Mouse (Mus musculus): ENCODE measurements around the gene Snrk. TPM values are rescaled to one million over a fixed set of nuclear protein-coding genes. Genes with fewer than 3 reads are reported as not detected.

Gene Snrk
- polyA plus RNA-seq, 1 experiment from 2014 or later, result 73.4 TPM

DNA sequence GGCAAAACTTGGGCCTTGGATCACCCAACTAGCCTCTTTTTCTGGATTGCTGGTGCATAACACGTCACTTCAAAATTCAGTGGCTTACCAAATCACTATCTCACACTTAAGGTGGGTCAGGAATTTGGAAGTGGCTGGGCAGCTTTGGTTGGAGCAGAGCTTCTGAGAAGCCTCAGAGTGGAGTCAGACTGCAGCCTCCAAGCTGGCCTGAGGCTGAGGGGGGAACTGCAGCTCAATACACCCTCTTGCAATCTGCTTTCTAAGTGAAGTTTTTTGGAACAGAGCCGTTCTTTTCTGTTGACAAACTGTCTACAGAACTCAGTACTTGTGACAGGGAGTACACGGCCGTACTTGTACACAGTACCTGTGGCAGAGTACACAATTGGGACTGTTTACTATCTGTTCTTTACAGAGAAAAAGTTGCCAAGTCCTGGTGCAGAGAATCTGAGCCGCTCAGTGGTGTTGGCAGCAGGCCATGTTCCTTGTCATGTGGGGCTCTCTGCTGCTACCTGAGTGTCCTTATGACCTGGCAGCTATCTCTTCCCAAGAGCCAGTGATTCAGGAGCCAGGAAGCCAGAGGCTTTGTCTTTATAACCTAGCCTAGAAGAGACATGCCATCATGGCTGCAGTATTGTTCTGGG, 78.1 kb downstream of the Snrk start:
- WGBS, result 54% methylated on average over 5 of the region's 5 CpGs

GRCm38 (mm10) chr9:122197021-122197420, 80.0 kb downstream of the Snrk start:
- WGBS, result 84% methylated on average over 5 of the region's 5 CpGs
- Histone ChIP-seq H3K4me3 (replicated peaks; ENCODE audit: low read length) (no peak overlapping the region), H3K4me2 (ENCODE audit: low read length) (no peak overlapping the region), H3K36me3 (ENCODE audit: control insufficient read depth, insufficient read depth) (no peaks in the 10 kb centered on the region), H3K27ac (ENCODE audit: low read length) (no peak overlapping the region), H3K9me3 (ENCODE audit: control insufficient read depth, low read length) (no peaks in the 10 kb centered on the region), H3K4me1 (replicated peaks; ENCODE audit: control insufficient read depth, insufficient read depth, low read length) (peaks cover 19% of the 10 kb centered on the region), H3K9ac (replicated peaks; ENCODE audit: low read depth, low read length) (no peak overlapping the region), H3K27me3 (replicated peaks; ENCODE audit: control insufficient read depth, insufficient read depth, low read length) (no peaks in the 10 kb centered on the region)
- ATAC-seq, result no peak

More for the DNA sequence above, 78.1 kb downstream of the Snrk start:
- Histone ChIP-seq H3K27ac (ENCODE audit: low read length) (no peak overlapping the region), H3K27me3 (replicated peaks; ENCODE audit: control insufficient read depth, insufficient read depth, low read length) (no peaks in the 10 kb centered on the region), H3K9ac (replicated peaks; ENCODE audit: low read depth, low read length) (no peak overlapping the region), H3K4me3 (replicated peaks; ENCODE audit: low read length) (no peak overlapping the region), H3K4me1 (replicated peaks; ENCODE audit: control insufficient read depth, insufficient read depth, low read length) (peaks cover 19% of the 10 kb centered on the region), H3K9me3 (ENCODE audit: control insufficient read depth, low read length) (no peaks in the 10 kb centered on the region), H3K36me3 (ENCODE audit: control insufficient read depth, insufficient read depth) (no peaks in the 10 kb centered on the region), H3K4me2 (ENCODE audit: low read length) (no peak overlapping the region)
- ATAC-seq, result no peak

GRCm38 (mm10) chr9:122198621-122199020, 81.6 kb downstream of the Snrk start:
- H3K27ac ChIP-seq (ENCODE audit: low read length), result no peak overlapping the region
- WGBS, result 96% methylated on average over 3 of the region's 3 CpGs
- H3K27me3 ChIP-seq (replicated peaks; ENCODE audit: control insufficient read depth, insufficient read depth, low read length), result no peaks in the 10 kb centered on the region
- no peak overlapping the region for H3K4me2 ChIP-seq (ENCODE audit: low read length)
- H3K4me1 ChIP-seq (replicated peaks; ENCODE audit: control insufficient read depth, insufficient read depth, low read length), result peaks cover 12% of the 10 kb centered on the region
- H3K4me3 ChIP-seq (replicated peaks; ENCODE audit: low read length), result no peak overlapping the region
- H3K36me3 ChIP-seq (ENCODE audit: control insufficient read depth, insufficient read depth), result no peaks in the 10 kb centered on the region
- H3K9ac ChIP-seq (replicated peaks; ENCODE audit: low read depth, low read length), result no peak overlapping the region
- H3K9me3 ChIP-seq (ENCODE audit: control insufficient read depth, low read length), result no peaks in the 10 kb centered on the region
- no peak for ATAC-seq

GRCm38 (mm10) chr9:122199253-122199652, 82.2 kb downstream of the Snrk start:
- H3K36me3 ChIP-seq (ENCODE audit: control insufficient read depth, insufficient read depth), result no peaks in the 10 kb centered on the region
- no peak overlapping the region for H3K27ac ChIP-seq (ENCODE audit: low read length)
- ATAC-seq, result no peak
- no peaks in the 10 kb centered on the region for H3K9me3 ChIP-seq (ENCODE audit: control insufficient read depth, low read length)
- H3K4me2 ChIP-seq (ENCODE audit: low read length), result no peak overlapping the region
- H3K27me3 ChIP-seq (replicated peaks; ENCODE audit: control insufficient read depth, insufficient read depth, low read length), result no peaks in the 10 kb centered on the region
- H3K9ac ChIP-seq (replicated peaks; ENCODE audit: low read depth, low read length), result no peak overlapping the region
- whole genome bisulfite sequencing, result 40% methylated on average over 6 of the region's 6 CpGs
- H3K4me1 ChIP-seq (replicated peaks; ENCODE audit: control insufficient read depth, insufficient read depth, low read length), result peaks cover 7% of the 10 kb centered on the region; the same call in 1 of the 2 replicates
- H3K4me3 ChIP-seq (replicated peaks; ENCODE audit: low read length), result no peak overlapping the region

- Histone ChIP-seq H3K4me3 (replicated peaks; ENCODE audit: low read length) (no peak overlapping the region), H3K36me3 (ENCODE audit: control insufficient read depth, insufficient read depth) (no peaks in the 10 kb centered on the region), H3K27ac (ENCODE audit: low read length) (no peak overlapping the region), H3K4me2 (ENCODE audit: low read length) (no peak overlapping the region), H3K9ac (replicated peaks; ENCODE audit: low read depth, low read length) (no peak overlapping the region), H3K4me1 (replicated peaks; ENCODE audit: control insufficient read depth, insufficient read depth, low read length) (peaks cover 6% of the 10 kb centered on the region), H3K9me3 (ENCODE audit: control insufficient read depth, low read length) (no peaks in the 10 kb centered on the region), H3K27me3 (replicated peaks; ENCODE audit: control insufficient read depth, insufficient read depth, low read length) (no peaks in the 10 kb centered on the region)
- 73% methylated on average over 7 of the region's 7 CpGs for whole genome bisulfite sequencing
- no peak for ATAC-seq
Measured at GRCm38 (mm10) chr9:122204508-122204907, 87.4 kb downstream of the Snrk start.

- Histone ChIP-seq H3K9ac (replicated peaks; ENCODE audit: low read depth, low read length) (no peak overlapping the region), H3K27me3 (replicated peaks; ENCODE audit: control insufficient read depth, insufficient read depth, low read length) (no peaks in the 10 kb centered on the region), H3K4me2 (ENCODE audit: low read length) (no peak overlapping the region), H3K9me3 (ENCODE audit: control insufficient read depth, low read length) (no peaks in the 10 kb centered on the region), H3K4me3 (replicated peaks; ENCODE audit: low read length) (no peak overlapping the region), H3K27ac (ENCODE audit: low read length) (no peak overlapping the region), H3K36me3 (ENCODE audit: control insufficient read depth, insufficient read depth) (no peaks in the 10 kb centered on the region), H3K4me1 (replicated peaks; ENCODE audit: control insufficient read depth, insufficient read depth, low read length) (peaks cover 6% of the 10 kb centered on the region)
- WGBS, result 58% methylated on average over 11 of the region's 11 CpGs
- no peak for ATAC-seq
Measured at GRCm38 (mm10) chr9:122205543-122206200, 88.6 kb downstream of the Snrk start.

GRCm38 (mm10) chr9:122208311-122208710, 91.2 kb downstream of the Snrk start:
- H3K4me2 ChIP-seq (ENCODE audit: low read length), result no peak overlapping the region
- WGBS, result 77% methylated on average over 4 of the region's 4 CpGs
- H3K27ac ChIP-seq (ENCODE audit: low read length), result no peak overlapping the region
- no peak overlapping the region for H3K4me3 ChIP-seq (replicated peaks; ENCODE audit: low read length)
- no peaks in the 10 kb centered on the region for H3K9me3 ChIP-seq (ENCODE audit: control insufficient read depth, low read length)
- no peak for ATAC-seq
- peaks cover 6% of the 10 kb centered on the region for H3K4me1 ChIP-seq (replicated peaks; ENCODE audit: control insufficient read depth, insufficient read depth, low read length)
- H3K9ac ChIP-seq (replicated peaks; ENCODE audit: low read depth, low read length), result no peak overlapping the region
- H3K27me3 ChIP-seq (replicated peaks; ENCODE audit: control insufficient read depth, insufficient read depth, low read length), result no peaks in the 10 kb centered on the region
- H3K36me3 ChIP-seq (ENCODE audit: control insufficient read depth, insufficient read depth), result no peaks in the 10 kb centered on the region

GRCm38 (mm10) chr9:122215118-122215517, 98.1 kb downstream of the Snrk start:
- Histone ChIP-seq H3K9me3 (ENCODE audit: control insufficient read depth, low read length) (no peaks in the 10 kb centered on the region), H3K4me1 (replicated peaks; ENCODE audit: control insufficient read depth, insufficient read depth, low read length) (no peaks in the 10 kb centered on the region), H3K27me3 (replicated peaks; ENCODE audit: control insufficient read depth, insufficient read depth, low read length) (no peaks in the 10 kb centered on the region), H3K4me2 (ENCODE audit: low read length) (no peak overlapping the region), H3K27ac (ENCODE audit: low read length) (no peak overlapping the region), H3K4me3 (replicated peaks; ENCODE audit: low read length) (no peak overlapping the region), H3K9ac (replicated peaks; ENCODE audit: low read depth, low read length) (no peak overlapping the region), H3K36me3 (ENCODE audit: control insufficient read depth, insufficient read depth) (no peaks in the 10 kb centered on the region)
- ATAC-seq, result no peak

DNA sequence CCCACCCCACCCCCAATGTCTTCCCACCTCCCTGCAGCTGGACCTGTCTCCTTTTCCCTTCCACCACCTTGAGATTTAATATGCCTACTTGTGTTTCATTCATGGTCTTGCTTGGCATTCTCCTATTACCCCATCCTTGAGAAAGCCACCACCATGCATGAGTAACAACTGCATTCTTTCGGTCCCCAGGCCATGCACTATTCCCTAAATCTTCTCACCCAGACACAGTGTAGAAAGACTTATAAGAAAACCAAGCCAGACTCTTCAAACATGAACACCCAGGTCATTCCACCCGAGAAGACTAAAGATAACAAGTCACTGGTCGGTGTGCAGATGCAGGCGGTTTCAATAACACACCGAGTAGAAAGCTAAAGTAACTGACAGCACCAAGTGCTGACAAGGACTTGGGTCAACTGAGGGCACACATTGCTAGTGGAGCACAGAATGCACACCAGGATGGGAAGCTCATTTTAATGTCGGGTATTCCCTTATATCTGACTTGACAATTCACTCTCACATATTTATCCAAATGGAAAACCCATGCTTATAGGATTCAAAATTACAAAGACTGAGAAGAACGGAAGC, 100.0 kb downstream of the Snrk start:
- no peaks in the 10 kb centered on the region for H3K9me3 ChIP-seq (ENCODE audit: control insufficient read depth, low read length)
- no peak overlapping the region for H3K9ac ChIP-seq (replicated peaks; ENCODE audit: low read depth, low read length)
- H3K36me3 ChIP-seq (ENCODE audit: control insufficient read depth, insufficient read depth), result no peaks in the 10 kb centered on the region
- WGBS, result 93% methylated on average over 7 of the region's 7 CpGs
- H3K4me3 ChIP-seq (replicated peaks; ENCODE audit: low read length), result no peak overlapping the region
- no peaks in the 10 kb centered on the region for H3K27me3 ChIP-seq (replicated peaks; ENCODE audit: control insufficient read depth, insufficient read depth, low read length)
- no peak overlapping the region for H3K27ac ChIP-seq (ENCODE audit: low read length)
- no peak for ATAC-seq
- H3K4me1 ChIP-seq (replicated peaks; ENCODE audit: control insufficient read depth, insufficient read depth, low read length), result no peaks in the 10 kb centered on the region
- no peak overlapping the region for H3K4me2 ChIP-seq (ENCODE audit: low read length)

All from forebrain, embryonic 16.5 days (tissue).